Mouse (Mus musculus) intestine, embryonic 14.5 days (tissue): ENCODE measurements at regions not wholly inside any gene's neighbourhood (a gene's known extent, or its start where the extent isn't known, plus 50 kb on each side); places are given as distances from the start of the nearest gene placed in this dataset.

Experiments used
- ATAC-seq: fragments of 200-750 bp; cut with Nextera tagmentation; replicated peaks from 2 replicates; pipeline ENCODE4 v1.8.0; 2017; ENCODE audit warnings: low read depth, moderate number of reproducible peaks, moderate TSS enrichment, moderate library complexity; ENCODE audit not compliant: low FRiP score, low TSS enrichment
- DNase-seq: peaks from one replicate; pipeline ENCODE4 v3.0.0-alpha.2; 2018; ENCODE audit warnings: low spot score
- H3K27ac ChIP-seq: fragments of 300-500 bp; sonication (generic); 2 replicates; pipeline ENCODE4 v1.5.1; 2014; ENCODE audit warnings: low read depth, mild to moderate bottlenecking, control low read depth
- H3K27me3 ChIP-seq: fragments of 300-500 bp; sonication (generic); replicated peaks from 2 replicates; pipeline ENCODE4 v1.6.1; 2014; ENCODE audit warnings: low read length, control low read depth; ENCODE audit not compliant: control insufficient read depth, insufficient read depth
- H3K36me3 ChIP-seq: fragments of 300-500 bp; sonication (generic); 2 replicates; pipeline ENCODE4 v1.6.1; 2014; ENCODE audit warnings: low read length, control low read depth; ENCODE audit not compliant: control insufficient read depth, insufficient read depth
- H3K4me1 ChIP-seq: fragments of 300-500 bp; sonication (generic); replicated peaks from 2 replicates; pipeline ENCODE4 v1.6.1; 2014; ENCODE audit warnings: low read length, control low read depth, mixed read lengths; ENCODE audit not compliant: control insufficient read depth, insufficient read depth
- H3K4me2 ChIP-seq: fragments of 300-500 bp; sonication (generic); 2 replicates; pipeline ENCODE4 v1.6.1; 2014; ENCODE audit warnings: low read length
- H3K4me3 ChIP-seq: fragments of 300-500 bp; sonication (generic); 2 replicates; pipeline ENCODE4 v1.5.1; 2014; ENCODE audit warnings: low read depth, low read length, control low read depth, mixed read lengths
- H3K9ac ChIP-seq: fragments of 300-500 bp; sonication (generic); 2 replicates; pipeline ENCODE4 v1.6.1; 2014; ENCODE audit warnings: mild to moderate bottlenecking, low read length
- H3K9me3 ChIP-seq: fragments of 300-500 bp; sonication (generic); 2 replicates; pipeline ENCODE4 v1.6.1; 2016; ENCODE audit warnings: low read length, control low read depth; ENCODE audit not compliant: control insufficient read depth
- WGBS: fragments of 180-500 bp; shearing (Covaris S2); extraction: QIAGEN DNeasy Blood & Tissue Kit; methylation state at CpG from one replicate; pipeline ENCODE4 v1.1.7; 2014; 5-methylcytosine and 5-hydroxymethylcytosine counted together

GRCm38 (mm10) chr17:51258316-51258715 lies 79.2 kb upstream of the Tbc1d5 start:
- H3K9me3 ChIP-seq: no peaks in the 10 kb centered on the region
- no peak overlapping the region for H3K9ac ChIP-seq
- WGBS: 87% methylated on average over 5 of the region's 5 CpGs
- ATAC-seq: no peak
- H3K27ac ChIP-seq: no peak overlapping the region
- no peak overlapping the region for H3K4me3 ChIP-seq
- no peak overlapping the region for H3K4me2 ChIP-seq
- no peak for DNase-seq
- no peaks in the 10 kb centered on the region for H3K36me3 ChIP-seq
- H3K4me1 ChIP-seq: no peaks in the 10 kb centered on the region
- H3K27me3 ChIP-seq: no peaks in the 10 kb centered on the region

GRCm38 (mm10) chr17:51248543-51248942 lies 69.4 kb upstream of the Tbc1d5 start:
- Histone ChIP-seq H3K4me1 (no peaks in the 10 kb centered on the region), H3K27ac (no peak overlapping the region), H3K27me3 (no peaks in the 10 kb centered on the region), H3K4me3 (no peak overlapping the region), H3K9ac (no peak overlapping the region), H3K9me3 (no peaks in the 10 kb centered on the region), H3K36me3 (no peaks in the 10 kb centered on the region), H3K4me2 (no peak overlapping the region)
- DNase-seq (no peak), ATAC-seq (no peak)
- 39% methylated on average over 6 of the region's 6 CpGs for WGBS

GRCm38 (mm10) chr17:51246038-51246437 lies 66.9 kb upstream of the Tbc1d5 start:
- no peak for ATAC-seq
- Histone ChIP-seq H3K9ac (no peak overlapping the region), H3K27ac (no peak overlapping the region)

DNA sequence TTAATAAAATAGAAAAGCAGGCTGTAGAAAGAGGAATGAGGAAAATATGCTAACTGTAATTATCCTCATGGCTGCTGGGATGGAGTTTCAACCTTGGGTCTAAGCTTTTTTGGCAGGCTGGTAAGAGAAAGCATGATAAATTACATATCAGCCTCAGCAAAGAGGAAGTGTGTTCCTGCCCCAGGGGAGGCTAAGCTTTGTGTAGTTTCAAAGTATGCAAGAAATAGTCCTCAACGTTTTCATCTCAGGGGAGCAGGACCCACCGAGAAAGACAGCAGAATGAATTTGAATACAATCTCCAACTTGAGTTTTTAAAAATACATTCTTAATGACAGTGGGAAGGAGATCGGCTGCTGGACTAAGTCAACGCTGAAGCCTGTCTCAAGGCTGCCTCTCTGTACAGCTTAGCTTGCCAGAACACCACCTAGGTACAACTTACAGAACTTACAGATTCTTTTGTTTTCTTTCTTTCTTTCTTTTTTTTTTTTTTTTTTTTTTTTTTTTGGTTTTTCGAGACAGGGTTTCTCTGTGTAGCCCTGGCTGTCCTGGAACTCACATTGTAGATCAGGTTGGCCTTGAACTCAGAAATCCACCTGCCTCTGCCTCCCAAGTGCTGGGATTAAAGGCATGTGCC lies 61.3 kb upstream of the Tbc1d5 start:
- WGBS: 66% methylated on average over 5 of the region's 5 CpGs
- H3K9me3 ChIP-seq: no peaks in the 10 kb centered on the region
- no peak for DNase-seq
- H3K27ac ChIP-seq: no peak overlapping the region
- H3K27me3 ChIP-seq: no peaks in the 10 kb centered on the region
- no peak overlapping the region for H3K9ac ChIP-seq
- H3K36me3 ChIP-seq: no peaks in the 10 kb centered on the region
- no peaks in the 10 kb centered on the region for H3K4me1 ChIP-seq
- H3K4me2 ChIP-seq: no peak overlapping the region
- ATAC-seq: no peak
- no peak overlapping the region for H3K4me3 ChIP-seq

More at GRCm38 (mm10) chr17:51246038-51246437, 66.9 kb upstream of the Tbc1d5 start:
- Histone ChIP-seq H3K4me3 (no peak overlapping the region), H3K9me3 (no peaks in the 10 kb centered on the region), H3K4me2 (no peak overlapping the region), H3K36me3 (no peaks in the 10 kb centered on the region), H3K4me1 (no peaks in the 10 kb centered on the region), H3K27me3 (no peaks in the 10 kb centered on the region)
- 86% methylated on average over 3 of the region's 3 CpGs for WGBS
- no peak for DNase-seq

DNA sequence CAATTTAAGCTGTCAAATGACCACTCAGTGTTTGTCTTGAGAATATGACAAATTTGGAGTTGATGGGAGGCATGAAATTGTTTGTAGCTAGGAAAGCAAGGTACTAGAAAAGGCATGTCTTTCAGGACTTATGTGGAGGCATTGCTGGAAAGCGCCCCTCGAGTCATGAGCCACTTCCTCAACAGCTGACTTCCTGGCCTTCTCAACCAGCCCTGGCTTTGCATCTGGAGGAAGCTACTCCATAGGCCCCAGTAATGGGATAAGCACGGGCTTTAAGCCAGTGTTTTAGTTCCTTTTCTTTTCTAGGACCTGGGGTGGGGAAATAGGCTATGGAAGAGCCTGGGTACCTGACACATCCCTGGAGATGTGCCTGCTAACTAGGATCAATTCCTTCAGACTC lies 60.3 kb upstream of the Tbc1d5 start:
- Histone ChIP-seq H3K27ac (no peak overlapping the region), H3K27me3 (no peaks in the 10 kb centered on the region), H3K4me1 (no peaks in the 10 kb centered on the region), H3K36me3 (no peaks in the 10 kb centered on the region), H3K4me3 (no peak overlapping the region), H3K9me3 (no peaks in the 10 kb centered on the region), H3K9ac (no peak overlapping the region), H3K4me2 (no peak overlapping the region)
- ATAC-seq (no peak), DNase-seq (no peak)
- 58% methylated on average over 3 of the region's 3 CpGs for WGBS
